Mouse (Mus musculus): ENCODE data around the gene Dhx15.
"Not testable (repeated sequence)": the region's sequence is repeated elsewhere in the genome, so short reads cannot be mapped to it uniquely, and the experiment has no call there.

Dhx15 gene

GRCm38 (mm10) chr5:52190371-52191179, at the start of gene Dhx15:
Gene Dhx15, minus strand, starts transcription at chr5:52190514.
- peak; percentile 87 to 93 for DNase-seq (ENCODE audit: low spot score in 2 of 2)

DNA sequence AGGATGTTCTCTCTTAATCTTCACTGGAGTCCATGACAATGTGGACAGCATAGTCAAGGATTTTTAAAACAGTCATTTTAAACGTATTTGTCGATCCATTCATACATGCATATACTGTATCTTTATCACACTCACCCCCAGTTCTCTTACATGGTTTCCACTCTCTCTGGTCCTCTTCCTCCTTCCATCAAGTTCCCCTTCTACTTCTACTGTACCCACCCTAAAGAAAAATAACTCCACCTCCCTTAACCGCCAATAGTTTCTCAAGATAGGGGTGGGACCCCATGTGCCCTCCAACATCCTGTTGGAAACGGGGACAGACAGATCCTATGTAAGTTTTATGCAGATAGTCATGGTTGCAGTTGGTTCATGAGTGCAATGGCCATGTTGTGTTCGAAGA, 48.6 kb upstream of the Dhx15 start:
- no peak for DNase-seq (ENCODE audit: low spot score in 2 of 2)

- no peak for DNase-seq (ENCODE audit: low spot score in 2 of 2)
Observed at GRCm38 (mm10) chr5:52237956-52238735, 47.8 kb upstream of the Dhx15 start.

GRCm38 (mm10) chr5:52236585-52236984, 46.3 kb upstream of the Dhx15 start:
- not testable (repeated sequence) for DNase-seq (ENCODE audit: low spot score in 2 of 2)

DNA sequence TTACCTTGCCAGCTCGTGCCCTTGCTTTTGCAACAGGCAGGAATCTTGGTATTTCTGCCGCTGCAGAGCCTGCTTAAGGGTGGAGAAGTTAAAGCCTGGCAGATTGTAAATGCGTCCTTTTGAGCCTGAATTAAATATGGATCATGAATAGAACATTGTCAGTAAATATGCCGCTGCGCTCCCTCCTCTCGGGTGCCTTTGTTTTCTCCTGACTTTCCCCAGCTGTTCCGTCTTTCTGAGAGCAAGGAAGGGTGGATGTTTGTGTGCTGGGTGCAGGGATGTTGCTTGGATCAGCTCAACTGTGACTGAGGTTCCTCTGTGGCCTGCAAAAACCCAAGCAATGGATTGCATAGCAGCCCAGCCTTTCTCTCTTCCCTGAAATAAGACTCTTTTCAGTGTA, 44.3 kb upstream of the Dhx15 start:
- no peak for DNase-seq (ENCODE audit: low spot score in 2 of 2)

GRCm38 (mm10) chr5:52233891-52234290, 43.6 kb upstream of the Dhx15 start:
- no peak for DNase-seq (ENCODE audit: low spot score in 2 of 2)

DNA sequence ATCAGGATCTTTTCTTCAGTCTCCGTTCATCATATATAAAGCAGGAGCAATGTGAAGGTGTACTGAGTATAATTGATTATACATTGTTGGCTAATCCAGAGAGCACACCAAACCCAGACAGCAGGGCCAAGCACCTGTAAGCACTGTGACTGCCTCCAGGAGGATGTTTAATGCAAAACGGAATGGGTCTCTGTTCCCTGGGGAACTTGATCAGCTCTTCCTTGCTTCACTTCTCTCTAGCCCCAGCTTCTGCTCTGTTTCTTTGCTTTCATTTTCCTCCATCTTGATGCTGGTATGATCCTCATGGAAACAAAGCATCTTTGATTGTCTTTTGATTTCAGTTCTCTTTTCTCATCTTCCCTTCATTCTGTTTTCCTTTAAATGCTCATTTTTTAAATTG, 42.3 kb upstream of the Dhx15 start:
- DNase-seq (ENCODE audit: low spot score in 2 of 2) = no peak

- no peak for DNase-seq (ENCODE audit: low spot score in 2 of 2)
Observed at GRCm38 (mm10) chr5:52232199-52232598, 41.9 kb upstream of the Dhx15 start.

DNA sequence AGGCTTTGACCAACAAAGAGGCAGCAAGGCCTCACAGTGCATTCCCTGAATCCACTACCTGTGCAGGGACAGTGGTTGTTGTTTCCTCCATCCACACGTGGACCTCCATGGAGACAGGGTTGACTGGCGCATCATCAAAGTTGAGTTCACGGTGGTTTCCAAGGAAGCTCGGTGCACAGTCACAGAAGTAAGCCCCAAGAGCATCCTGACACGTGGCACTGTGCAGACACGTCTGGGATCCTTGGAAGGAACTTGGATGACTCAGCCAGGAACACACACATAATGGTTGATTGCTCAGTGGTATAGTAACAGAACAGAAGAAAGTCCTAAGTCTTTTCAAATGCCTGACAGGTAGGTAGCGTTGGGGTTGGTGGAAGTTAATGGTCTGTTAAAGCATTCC, 40.2 kb upstream of the Dhx15 start:
- DNase-seq (ENCODE audit: low spot score in 2 of 2) = no peak

GRCm38 (mm10) chr5:52226677-52227076, 36.4 kb upstream of the Dhx15 start:
- DNase-seq (ENCODE audit: low spot score in 2 of 2) = no peak

GRCm38 (mm10) chr5:52221596-52221995, 31.3 kb upstream of the Dhx15 start:
- DNase-seq (ENCODE audit: low spot score in 2 of 2) = no peak

GRCm38 (mm10) chr5:52220013-52220804, 29.9 kb upstream of the Dhx15 start:
- no peak for DNase-seq (ENCODE audit: low spot score in 2 of 2)

GRCm38 (mm10) chr5:52218238-52218637, 27.9 kb upstream of the Dhx15 start:
- DNase-seq (ENCODE audit: low spot score in 2 of 2) = no peak

GRCm38 (mm10) chr5:52213143-52213900, 23.0 kb upstream of the Dhx15 start:
- DNase-seq (ENCODE audit: low spot score in 2 of 2) = no peak

DNA sequence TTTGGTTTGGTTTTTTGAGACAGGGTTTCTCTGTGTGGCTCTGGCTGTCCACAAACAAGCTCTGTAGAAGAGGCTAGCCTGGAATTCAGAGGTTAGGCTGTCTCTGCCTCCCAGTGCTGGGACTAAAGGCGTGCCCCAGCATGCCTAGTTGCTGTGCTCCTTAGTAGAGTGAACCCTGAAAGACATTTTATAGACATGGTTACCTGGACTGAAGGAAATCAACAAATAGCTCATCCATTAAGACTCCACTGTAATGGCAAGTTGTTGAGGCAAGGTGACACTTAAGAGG, 810 bp upstream of the Dhx15 start:
- no peak for DNase-seq (ENCODE audit: low spot score in 2 of 2)

- peak; percentile 22 to 25 for DNase-seq (ENCODE audit: low spot score in 2 of 2)
Observed at GRCm38 (mm10) chr5:52189664-52190365, 499 bp downstream of the Dhx15 start.

- DNase-seq (ENCODE audit: low spot score in 2 of 2) = no peak
Observed at GRCm38 (mm10) chr5:52188206-52188605, 2.1 kb downstream of the Dhx15 start.

- DNase-seq (ENCODE audit: low spot score in 2 of 2) = no peak
Observed at GRCm38 (mm10) chr5:52177326-52177725, 13.0 kb downstream of the Dhx15 start.

DNA sequence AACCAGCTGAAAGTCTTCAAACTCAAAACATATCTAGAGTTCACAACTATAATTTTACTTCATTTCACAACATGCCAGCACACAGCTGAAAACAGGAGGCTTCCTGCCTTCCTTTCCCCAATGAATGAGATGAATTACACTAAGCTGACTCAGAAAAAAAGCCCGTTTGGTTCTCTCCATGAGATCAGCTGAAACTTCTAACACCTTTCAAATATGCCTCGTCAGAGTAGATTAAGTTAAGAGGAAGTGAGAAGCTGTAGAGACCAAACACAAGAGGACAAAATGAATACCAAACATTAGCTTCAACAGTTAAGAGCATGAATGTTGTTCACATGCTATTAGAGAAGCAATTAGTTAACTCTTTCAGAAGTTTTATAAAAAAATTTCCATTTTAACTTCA, 21.8 kb downstream of the Dhx15 start:
- DNase-seq (ENCODE audit: low spot score in 2 of 2) = no peak

- DNase-seq (ENCODE audit: low spot score in 2 of 2) = no peak
Observed at GRCm38 (mm10) chr5:52149138-52149537, 41.2 kb downstream of the Dhx15 start.

DNA sequence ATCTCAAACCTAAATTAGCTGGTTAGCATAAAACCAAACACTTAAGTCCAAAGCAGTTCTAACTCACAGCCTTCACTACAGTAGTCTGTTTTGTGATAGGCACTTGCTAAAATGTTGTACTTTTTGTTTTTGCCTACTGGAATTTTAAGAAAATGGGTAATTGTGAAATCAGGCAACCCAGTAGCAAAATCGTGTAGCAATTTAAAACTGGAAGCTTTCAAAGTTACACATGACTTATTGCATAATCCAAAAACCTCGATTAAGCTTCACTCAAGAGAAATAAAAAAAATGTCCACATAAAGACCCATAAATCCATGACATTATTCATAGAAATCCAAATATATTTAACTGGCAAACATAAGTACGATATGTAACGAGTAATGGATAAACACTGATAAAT, 43.2 kb downstream of the Dhx15 start:
- no peak for DNase-seq (ENCODE audit: low spot score in 2 of 2)

All from right cerebral cortex, postnatal 36 days (tissue).